Mouse (Mus musculus): ENCODE results near the gene Ranbp9.

The Ranbp9 gene

GRCm38 (mm10) chr13:43496660-43497059, 15.6 kb upstream of the Ranbp9 start:
- 19% methylated on average over 2 of the region's 2 CpGs for WGBS

GRCm38 (mm10) chr13:43495645-43496044, 14.6 kb upstream of the Ranbp9 start:
- 56% methylated on average over 7 of the region's 7 CpGs for WGBS

GRCm38 (mm10) chr13:43493725-43494124, 12.6 kb upstream of the Ranbp9 start:
- 59% methylated on average over 7 of the region's 7 CpGs for WGBS

- WGBS: 60% methylated on average over 11 of the region's 11 CpGs
Observed at GRCm38 (mm10) chr13:43493058-43493481, 12.0 kb upstream of the Ranbp9 start.

GRCm38 (mm10) chr13:43486501-43487213, 5.6 kb upstream of the Ranbp9 start:
- 87% methylated on average over 12 of the region's 12 CpGs for WGBS

- whole genome bisulfite sequencing: 98% methylated on average over 5 of the region's 5 CpGs
Observed at GRCm38 (mm10) chr13:43485278-43485976, 4.3 kb upstream of the Ranbp9 start.

GRCm38 (mm10) chr13:43482782-43483181, 1.7 kb upstream of the Ranbp9 start:
- 96% methylated on average over 9 of the region's 9 CpGs for WGBS

- WGBS: 28% methylated on average over 6 of the region's 6 CpGs
Observed at GRCm38 (mm10) chr13:43481859-43482245, 770 bp upstream of the Ranbp9 start.

GRCm38 (mm10) chr13:43480595-43480956, 506 bp downstream of the Ranbp9 start:
- WGBS: 9% methylated on average over 67 of the region's 67 CpGs

- WGBS: under 1% methylated on average over 36 of the region's 36 CpGs
Observed at GRCm38 (mm10) chr13:43479767-43480571, 1.1 kb downstream of the Ranbp9 start.

- under 1% methylated on average over 6 of the region's 6 CpGs for WGBS
Observed at GRCm38 (mm10) chr13:43479024-43479705, 1.9 kb downstream of the Ranbp9 start.

GRCm38 (mm10) chr13:43478586-43478985, 2.5 kb downstream of the Ranbp9 start:
- WGBS: 4% methylated on average over 8 of the region's 8 CpGs

GRCm38 (mm10) chr13:43477098-43477697, 3.9 kb downstream of the Ranbp9 start:
- 78% methylated on average over 3 of the region's 3 CpGs for WGBS

GRCm38 (mm10) chr13:43476226-43476625, 4.9 kb downstream of the Ranbp9 start:
- 54% methylated on average over 7 of the region's 7 CpGs for WGBS

GRCm38 (mm10) chr13:43474722-43475121, 6.4 kb downstream of the Ranbp9 start:
- 60% methylated on average over 5 of the region's 5 CpGs for WGBS

- WGBS: 47% methylated on average over 1 of the region's 1 CpGs
Observed at GRCm38 (mm10) chr13:43471861-43472260, 9.2 kb downstream of the Ranbp9 start.

GRCm38 (mm10) chr13:43469607-43470006, 11.5 kb downstream of the Ranbp9 start:
- 94% methylated on average over 1 of the region's 1 CpGs for WGBS

GRCm38 (mm10) chr13:43464605-43465004, 16.5 kb downstream of the Ranbp9 start:
- 90% methylated on average over 2 of the region's 2 CpGs for WGBS

GRCm38 (mm10) chr13:43457161-43457560, 23.9 kb downstream of the Ranbp9 start:
- 51% methylated on average over 1 of the region's 1 CpGs for WGBS

GRCm38 (mm10) chr13:43454431-43454830, 26.7 kb downstream of the Ranbp9 start:
- WGBS: 59% methylated on average over 7 of the region's 7 CpGs

- 27% methylated on average over 7 of the region's 7 CpGs for WGBS
Observed at GRCm38 (mm10) chr13:43452843-43453605, 28.1 kb downstream of the Ranbp9 start.
